Mouse (Mus musculus): ENCODE measurements around the gene Ltc4s.

The Ltc4s gene

GRCm38 (mm10) chr11:50245269-50245668 lies 6.9 kb upstream of the Ltc4s start:
- peak in 1 of 2 experiments; percentile 51 for DNase-seq

- DNase-seq = no peak
Observed at GRCm38 (mm10) chr11:50243926-50244325, 5.5 kb upstream of the Ltc4s start.

DNA sequence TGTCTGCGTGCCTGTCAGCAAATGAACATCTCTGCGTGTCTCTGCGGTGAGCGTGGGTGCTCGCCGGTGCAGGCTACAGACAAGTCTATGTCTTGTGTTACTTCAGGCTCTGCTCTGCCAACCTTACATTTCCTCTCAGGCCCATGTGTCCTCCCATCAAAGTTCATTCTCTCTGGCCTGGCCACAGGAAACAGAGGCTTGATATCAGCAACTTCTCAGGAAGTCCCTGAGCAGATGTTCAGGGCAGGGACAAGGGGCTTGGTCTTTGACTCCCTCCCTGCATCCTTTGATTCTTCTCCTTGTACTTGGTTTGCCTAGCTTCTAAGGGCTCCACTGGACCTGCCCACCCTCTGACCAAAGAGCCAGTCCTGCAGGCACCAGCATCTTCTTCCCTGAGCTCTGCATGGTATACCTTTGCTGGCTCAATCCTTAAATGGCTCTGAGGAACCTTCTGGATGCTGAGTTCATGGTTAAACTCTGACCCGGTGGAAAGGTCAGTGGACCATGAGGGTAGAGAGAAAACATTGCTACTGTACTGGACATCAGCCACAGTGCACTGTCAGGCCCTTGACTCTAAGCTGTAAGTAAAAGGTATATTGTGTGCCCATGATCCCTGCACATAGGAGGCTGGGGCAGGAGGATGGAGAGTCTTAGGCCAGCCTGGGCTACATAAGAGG lies 2.0 kb upstream of the Ltc4s start:
- DNase-seq = peak; percentile 69 to 79

DNA sequence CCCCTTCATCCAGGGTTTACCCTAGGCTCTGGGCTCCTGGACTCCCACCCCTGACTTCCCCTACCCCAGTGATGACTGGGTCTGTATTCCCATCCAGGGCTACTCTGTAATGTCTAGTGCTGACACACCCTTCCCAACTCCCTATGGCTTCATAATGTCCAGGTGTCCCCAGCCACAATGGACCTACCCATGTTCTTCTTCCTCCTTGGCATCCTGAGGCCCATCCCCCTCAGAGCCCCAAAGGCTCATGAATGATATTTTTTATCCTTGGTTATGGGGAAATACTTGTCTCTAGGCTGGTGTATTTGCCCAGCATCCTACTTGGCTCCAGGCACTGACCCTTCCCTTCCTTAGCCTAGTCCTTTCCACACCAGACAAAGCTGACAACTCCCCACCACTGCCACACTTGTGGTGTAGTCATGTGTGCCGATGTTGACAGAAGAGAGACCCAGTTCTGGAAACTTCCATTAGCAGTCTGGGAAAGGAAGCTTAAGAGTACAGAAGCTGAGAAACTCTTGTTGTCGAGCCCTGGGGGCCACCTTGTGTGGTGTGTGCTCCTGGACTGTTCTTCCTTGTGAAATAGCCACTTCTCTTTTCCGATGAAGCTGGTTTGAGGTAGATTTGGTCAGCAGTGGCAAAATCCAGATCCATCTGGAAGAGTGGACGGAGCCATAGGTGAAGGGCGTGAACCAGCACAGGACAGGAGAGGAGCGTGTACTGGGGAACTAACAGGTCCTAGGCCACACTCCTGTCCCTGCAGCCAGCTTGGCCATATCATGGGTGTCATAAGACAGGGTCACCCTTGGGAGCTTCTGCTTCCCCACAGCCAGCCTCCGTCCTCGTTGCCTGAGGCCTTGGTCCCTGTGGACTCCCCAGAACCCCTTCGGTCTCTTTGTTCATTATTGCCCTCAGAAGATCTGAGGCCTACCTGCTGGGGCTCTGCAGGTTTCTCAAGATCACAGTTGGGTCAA lies 690 bp upstream of the Ltc4s start:
- no peak for DNase-seq

DNA sequence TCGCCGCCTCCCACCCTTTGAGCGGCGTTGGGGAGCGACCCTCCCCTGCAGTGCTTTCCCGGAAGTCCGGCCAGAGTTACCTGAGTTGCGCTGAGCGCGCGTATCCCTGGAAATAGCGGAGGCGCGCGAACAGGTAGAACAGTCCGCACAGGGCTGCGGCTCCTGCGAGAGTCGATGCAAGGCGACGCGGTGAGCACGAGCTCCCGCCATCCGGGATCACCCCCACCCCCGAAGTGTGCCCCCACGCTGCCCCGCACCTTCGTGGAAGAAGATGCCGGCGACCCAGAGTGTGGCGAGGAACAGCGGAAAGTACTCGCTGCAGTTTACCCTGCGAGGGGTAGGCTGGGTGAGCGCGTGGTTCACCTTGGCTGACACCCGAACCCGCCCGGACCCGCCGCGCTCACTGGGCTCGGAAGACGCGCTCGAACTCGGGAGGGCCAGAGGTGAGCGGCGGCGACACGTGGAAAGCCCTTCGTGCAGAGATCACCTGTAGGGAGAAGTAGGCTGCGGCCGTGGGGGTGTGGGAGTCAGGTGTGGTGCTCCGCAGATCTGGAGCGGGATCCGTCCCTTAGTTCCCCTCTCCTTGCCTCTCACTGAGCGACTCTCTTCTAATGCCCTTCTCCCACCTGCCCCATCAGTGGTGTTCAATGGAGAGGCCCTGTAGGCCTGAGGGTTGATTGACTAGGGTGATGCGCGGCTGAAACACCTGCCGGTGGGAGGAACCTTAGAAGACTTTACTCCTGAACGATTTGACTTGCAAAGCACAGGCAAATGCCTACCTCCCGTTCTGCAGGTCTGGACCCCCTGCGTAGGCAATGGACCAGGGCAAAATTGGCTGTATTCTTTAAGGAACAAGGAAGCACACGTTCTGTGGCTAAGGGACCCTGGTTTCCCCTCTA lies 1.2 kb downstream of the Ltc4s start:
- DNase-seq = peak in 1 of 2 experiments; percentile 63

DNA sequence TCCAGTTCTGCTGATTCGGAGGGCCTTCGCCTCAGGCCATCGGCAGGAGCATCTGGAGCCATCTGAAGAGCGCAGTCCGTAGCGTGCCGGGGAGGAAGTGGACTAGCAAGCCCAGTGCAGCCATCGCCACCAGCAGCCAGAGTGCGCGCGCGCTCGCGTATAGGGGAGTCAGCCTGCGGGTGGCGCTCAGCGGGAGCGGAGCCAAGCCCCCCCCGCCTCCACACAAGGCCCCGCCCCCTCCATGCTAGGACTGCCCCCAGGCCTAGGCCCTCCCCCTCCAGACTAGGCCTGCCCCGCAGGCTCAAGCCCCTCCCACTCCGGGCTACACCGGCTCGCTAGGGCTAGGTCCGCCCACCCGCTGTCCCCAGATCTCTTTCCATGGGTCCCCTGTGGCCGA lies 1.9 kb downstream of the Ltc4s start:
- peak; percentile 95 to 97 for DNase-seq

DNA sequence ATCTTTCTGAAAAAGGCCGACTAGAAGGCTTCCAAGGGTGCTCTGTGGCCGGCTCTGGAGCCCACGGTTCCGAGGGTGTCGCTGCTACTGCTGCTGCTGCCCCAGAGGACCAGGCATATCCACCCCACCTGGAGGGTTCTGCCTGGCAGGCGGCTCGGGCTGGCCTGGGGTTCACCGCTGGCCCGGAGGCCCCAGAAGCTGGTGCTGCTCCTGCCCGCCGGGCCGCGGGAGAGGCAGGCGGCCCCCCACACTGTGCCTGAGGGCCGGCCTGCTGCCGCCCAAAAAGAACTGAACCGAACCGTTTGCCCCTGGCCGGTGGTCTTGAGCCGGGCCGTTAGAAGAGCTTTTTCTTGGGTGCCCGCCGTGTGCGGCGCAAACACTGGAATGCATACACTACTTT lies 3.8 kb downstream of the Ltc4s start:
- DNase-seq = no peak

DNA sequence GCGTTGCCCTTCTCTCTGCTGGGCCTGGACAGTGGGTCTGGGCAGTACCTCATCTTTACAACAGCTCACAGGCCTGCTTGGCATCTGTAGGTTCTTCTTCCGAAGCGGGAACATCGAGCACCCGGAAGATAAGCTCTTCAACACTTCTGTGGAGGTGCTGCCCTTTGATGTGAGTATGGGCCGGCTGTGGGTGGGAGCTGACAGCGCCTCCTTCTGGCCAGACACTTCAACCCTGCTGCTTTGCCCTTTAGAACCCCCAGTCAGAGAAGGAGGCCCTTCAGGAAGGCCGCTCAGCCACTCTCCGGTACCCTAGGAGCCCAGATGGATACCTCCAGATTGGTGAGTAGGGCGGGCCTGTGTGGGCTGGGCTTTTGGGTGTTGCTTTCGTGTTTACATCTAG lies 4.4 kb downstream of the Ltc4s start:
- peak in 1 of 2 experiments; percentile 58 for DNase-seq

GRCm38 (mm10) chr11:50233022-50233421 lies 5.4 kb downstream of the Ltc4s start:
- DNase-seq = no peak

- DNase-seq = peak; percentile 71 to 80
Observed at GRCm38 (mm10) chr11:50231411-50231810, 7.0 kb downstream of the Ltc4s start.

- DNase-seq = no peak
Observed at GRCm38 (mm10) chr11:50230481-50231304, 7.7 kb downstream of the Ltc4s start.

GRCm38 (mm10) chr11:50229252-50229910 lies 9.0 kb downstream of the Ltc4s start:
- peak in 1 of 2 experiments; percentile 67 for DNase-seq

DNA sequence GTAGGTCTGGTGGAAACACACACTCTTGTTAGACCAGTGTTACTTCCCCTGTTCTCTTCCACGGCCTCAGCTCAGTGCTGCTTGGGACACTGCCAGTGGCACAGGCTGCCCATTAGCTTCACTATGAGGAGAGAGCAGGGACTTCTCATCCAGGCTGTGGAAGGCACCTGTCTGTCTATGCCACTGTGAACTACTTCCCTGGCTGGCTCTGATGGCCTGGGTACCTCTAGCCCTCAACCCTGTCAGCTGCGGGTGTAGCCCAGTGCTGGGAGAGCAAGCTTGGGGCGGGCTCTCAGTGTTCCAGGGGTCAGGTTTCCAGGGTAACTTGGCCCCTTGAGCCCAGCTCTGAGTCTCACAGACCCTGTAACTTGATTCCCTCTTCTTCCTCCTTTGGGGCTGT lies 9.6 kb downstream of the Ltc4s start:
- peak in 1 of 2 experiments; percentile 59 for DNase-seq

- DNase-seq = peak in 1 of 2 experiments; percentile 57
Observed at GRCm38 (mm10) chr11:50227736-50228135, 10.7 kb downstream of the Ltc4s start.

- DNase-seq = peak in 1 of 2 experiments; percentile 55
Observed at GRCm38 (mm10) chr11:50227226-50227625, 11.2 kb downstream of the Ltc4s start.

DNA sequence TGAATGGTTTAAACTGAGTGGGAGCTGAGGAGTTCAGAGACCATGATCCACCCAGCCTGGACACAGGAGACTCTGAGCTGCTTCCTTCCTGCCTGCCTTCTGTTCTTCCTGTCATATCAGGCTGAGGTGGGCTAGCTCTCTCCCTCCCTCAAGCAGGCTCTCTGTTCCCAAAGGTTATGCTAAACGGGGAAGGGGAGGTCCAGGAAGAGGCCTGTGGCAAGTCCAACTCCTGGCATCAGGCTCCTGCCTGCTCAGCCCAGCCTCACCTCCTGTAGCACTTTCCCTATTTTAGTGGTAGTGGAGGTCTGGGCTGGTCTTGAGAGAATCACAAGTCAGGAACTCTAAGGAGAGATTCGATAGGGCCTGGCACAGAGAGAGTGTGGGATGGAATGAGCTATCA lies 12.0 kb downstream of the Ltc4s start:
- peak in 1 of 2 experiments; percentile 23 for DNase-seq

GRCm38 (mm10) chr11:50225611-50226378 lies 12.6 kb downstream of the Ltc4s start:
- peak; percentile 62 to 74 for DNase-seq

DNA sequence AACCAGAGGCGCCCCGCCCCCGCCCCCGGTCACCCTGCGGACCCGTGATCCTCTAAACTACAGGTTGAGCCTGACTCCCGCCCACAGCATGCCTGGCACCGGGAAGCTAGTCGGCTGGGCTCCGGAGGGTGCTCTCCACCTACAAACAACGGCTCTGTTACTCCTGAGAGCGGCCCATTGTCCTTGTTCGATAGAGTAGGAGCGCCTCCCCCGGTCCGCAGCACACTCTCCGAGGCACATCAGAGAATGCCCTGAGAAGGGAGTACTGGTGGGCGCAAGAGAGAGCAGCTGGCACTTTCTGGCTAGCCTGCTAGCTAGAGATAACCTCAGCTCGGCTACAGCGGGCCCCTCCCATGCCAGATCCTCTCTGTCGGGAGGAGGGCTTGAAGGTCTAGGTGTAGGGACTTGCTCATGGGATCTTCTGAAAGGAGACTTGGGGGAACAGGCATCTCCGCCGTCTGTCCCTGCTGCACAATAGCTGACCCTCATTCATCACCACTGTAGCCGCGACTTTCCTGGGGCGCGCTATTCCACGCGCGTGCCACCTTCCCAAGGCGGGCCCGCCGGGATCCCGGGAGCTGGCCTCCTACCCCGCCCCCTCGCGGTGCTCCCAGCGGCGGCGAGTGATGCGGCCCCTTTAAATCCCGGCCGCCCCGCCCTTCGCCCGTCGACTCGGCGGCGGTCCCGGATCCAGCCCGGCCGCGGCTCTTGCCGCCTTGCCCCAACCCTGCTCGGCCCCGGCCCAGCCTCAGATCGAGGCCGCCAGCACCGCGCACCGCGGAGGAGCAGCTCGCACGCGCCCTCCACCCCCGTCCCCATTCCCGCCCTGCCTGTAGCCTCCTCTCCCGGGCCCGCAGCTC lies 13.5 kb downstream of the Ltc4s start:
- DNase-seq = peak; percentile 91 to 97

All from kidney, postnatal 36 days (tissue).